Mouse (Mus musculus) heart, embryonic 11.5 days (tissue): ENCODE results near the gene Mybpc2. TPM values are rescaled to one million over a fixed set of nuclear protein-coding genes. Genes with fewer than 3 reads are reported as not detected.

ENCODE experiments used
- ATAC-seq: fragments of 200-750 bp; cut with Nextera tagmentation; replicated peaks from 2 replicates; pipeline ENCODE4 v1.8.0; 2017; ENCODE audit warnings: moderate library complexity; ENCODE audit not compliant: insufficient number of reproducible peaks, low FRiP score, low TSS enrichment
- H3K27ac ChIP-seq: fragments of 300-500 bp; sonication (generic); 2 replicates; pipeline ENCODE4 v1.5.1; 2014; ENCODE audit warnings: mild to moderate bottlenecking, low read depth, low read length
- H3K27me3 ChIP-seq: fragments of 300-500 bp; sonication (generic); 2 replicates; pipeline ENCODE4 v1.6.1; 2014; ENCODE audit warnings: mild to moderate bottlenecking, low read length, mixed read lengths; ENCODE audit not compliant: control insufficient read depth, insufficient read depth
- H3K36me3 ChIP-seq: fragments of 300-500 bp; sonication (generic); 2 replicates; pipeline ENCODE4 v1.6.1; 2014; ENCODE audit warnings: mild to moderate bottlenecking, low read length, moderate library complexity, mixed read lengths; ENCODE audit not compliant: control insufficient read depth, insufficient read depth
- H3K4me1 ChIP-seq: fragments of 300-500 bp; sonication (generic); 2 replicates; pipeline ENCODE4 v1.6.1; 2014; ENCODE audit warnings: low read length; ENCODE audit not compliant: control insufficient read depth, insufficient read depth
- H3K4me2 ChIP-seq: fragments of 300-500 bp; sonication (generic); 2 replicates; pipeline ENCODE4 v1.6.1; 2014; ENCODE audit warnings: mild to moderate bottlenecking, moderate library complexity
- H3K4me3 ChIP-seq: fragments of 300-500 bp; sonication (generic); 2 replicates; pipeline ENCODE4 v1.5.1; 2014; ENCODE audit warnings: low read depth, low read length
- H3K9ac ChIP-seq: fragments of 300-500 bp; sonication (generic); 2 replicates; pipeline ENCODE4 v1.6.1; 2014; ENCODE audit warnings: mild to moderate bottlenecking, low read depth, low read length, moderate library complexity
- H3K9me3 ChIP-seq: fragments of 300-500 bp; sonication (generic); replicated peaks from 2 replicates; pipeline ENCODE4 v1.6.1; 2016; ENCODE audit warnings: low read length; ENCODE audit not compliant: control insufficient read depth
- WGBS: fragments of 180-500 bp; shearing (Covaris S2); extraction: QIAGEN DNeasy Blood & Tissue Kit; methylation state at CpG from one replicate; pipeline ENCODE4 v1.1.7; 2014; ENCODE audit not compliant: insufficient replicate concordance; 5-methylcytosine and 5-hydroxymethylcytosine counted together
- polyA plus RNA-seq: library from polyadenylated mRNA; unstranded; fragments of >200 nt; fragmentation: Nextera tagmentation; extraction: Ambion mirVana; gene quantifications from 2 replicates; pipeline ENCODE4 v1.2.1, GENCODE M21; 2014

Mybpc2 gene
- polyA plus RNA-seq, 1 experiment from 2014 or later = 0.47 TPM

- Histone ChIP-seq H3K4me2 (no peak within 1 kb of the TSS), H3K36me3 (peaks cover 19% of the 10 kb centered on the region), H3K4me3 (no peak within 1 kb of the TSS), H3K27me3 (peaks cover 15% of the 10 kb centered on the region), H3K9me3 (no peaks in the 10 kb centered on the region), H3K4me1 (peaks cover 5% of the 10 kb centered on the region), H3K27ac (no peak within 1 kb of the TSS), H3K9ac (no peak within 1 kb of the TSS)
- no peak for ATAC-seq
- WGBS = 81% methylated on average over 4 of the region's 4 CpGs
Measured at GRCm38 (mm10) chr7:44531946-44532732, 7.7 kb upstream of the Mybpc2 start, which contains the start of gene Spib. Gene Spib (minus strand): TSS chr7:44532071.

- Histone ChIP-seq H3K9ac (no peak overlapping the region), H3K4me2 (no peak overlapping the region), H3K4me3 (no peak overlapping the region), H3K9me3 (no peaks in the 10 kb centered on the region), H3K36me3 (peaks cover 18% of the 10 kb centered on the region), H3K27me3 (peaks cover 24% of the 10 kb centered on the region), H3K27ac (no peak overlapping the region), H3K4me1 (peaks cover 5% of the 10 kb centered on the region)
- WGBS = 40% methylated on average over 5 of the region's 5 CpGs
- no peak for ATAC-seq
Measured at GRCm38 (mm10) chr7:44531207-44531606, 6.8 kb upstream of the Mybpc2 start.

- peaks cover 5% of the 10 kb centered on the region for H3K4me1 ChIP-seq
- H3K9ac ChIP-seq = no peak overlapping the region
- H3K4me2 ChIP-seq = no peak overlapping the region
- peaks cover 30% of the 10 kb centered on the region for H3K27me3 ChIP-seq
- peaks cover 18% of the 10 kb centered on the region for H3K36me3 ChIP-seq
- no peak overlapping the region for H3K27ac ChIP-seq
- no peaks in the 10 kb centered on the region for H3K9me3 ChIP-seq
- no peak overlapping the region for H3K4me3 ChIP-seq
- no peak for ATAC-seq
- 77% methylated on average over 3 of the region's 3 CpGs for WGBS
Measured at GRCm38 (mm10) chr7:44530507-44530906, 6.1 kb upstream of the Mybpc2 start.

GRCm38 (mm10) chr7:44529518-44529917 lies 5.1 kb upstream of the Mybpc2 start:
- no peak overlapping the region for H3K9ac ChIP-seq
- no peak overlapping the region for H3K4me2 ChIP-seq
- peaks cover 5% of the 10 kb centered on the region for H3K4me1 ChIP-seq
- H3K27me3 ChIP-seq = peaks cover 39% of the 10 kb centered on the region
- 72% methylated on average over 5 of the region's 5 CpGs for WGBS
- no peak overlapping the region for H3K27ac ChIP-seq
- H3K4me3 ChIP-seq = no peak overlapping the region
- H3K9me3 ChIP-seq = no peaks in the 10 kb centered on the region
- peaks cover 13% of the 10 kb centered on the region for H3K36me3 ChIP-seq
- ATAC-seq = no peak

GRCm38 (mm10) chr7:44527483-44528398 lies 3.3 kb upstream of the Mybpc2 start:
- Histone ChIP-seq H3K4me2 (peak overlapping the region; percentile 90), H3K4me1 (peaks cover 5% of the 10 kb centered on the region), H3K27ac (no peak overlapping the region), H3K9ac (peak overlapping the region; percentile 62), H3K36me3 (peaks cover under 1% of the 10 kb centered on the region; the same call in 1 of the 2 replicates), H3K9me3 (no peaks in the 10 kb centered on the region), H3K27me3 (peaks cover 53% of the 10 kb centered on the region), H3K4me3 (peak overlapping the region; percentile 47)
- no peak for ATAC-seq
- WGBS = 8% methylated on average over 40 of the region's 40 CpGs

- 83% methylated on average over 14 of the region's 14 CpGs for WGBS
- no peaks in the 10 kb centered on the region for H3K36me3 ChIP-seq
- no peak overlapping the region for H3K4me3 ChIP-seq
- no peak overlapping the region for H3K9ac ChIP-seq
- H3K27me3 ChIP-seq = peaks cover 65% of the 10 kb centered on the region
- no peak overlapping the region for H3K4me2 ChIP-seq
- no peak for ATAC-seq
- H3K27ac ChIP-seq = no peak overlapping the region
- H3K4me1 ChIP-seq = peaks cover 5% of the 10 kb centered on the region
- no peaks in the 10 kb centered on the region for H3K9me3 ChIP-seq
Measured at GRCm38 (mm10) chr7:44526414-44527154, 2.1 kb upstream of the Mybpc2 start.

GRCm38 (mm10) chr7:44525126-44525832 lies 823 bp upstream of the Mybpc2 start:
- Histone ChIP-seq H3K27me3 (peaks cover 75% of the 10 kb centered on the region), H3K9ac (no peak overlapping the region), H3K4me2 (peak overlapping the region; percentile 39), H3K9me3 (no peaks in the 10 kb centered on the region), H3K4me1 (peaks cover 5% of the 10 kb centered on the region), H3K4me3 (0 out of 2 replicates have a peak overlapping the region, but pooled peaks have one; percentile 1), H3K36me3 (no peaks in the 10 kb centered on the region), H3K27ac (no peak overlapping the region)
- WGBS = 18% methylated on average over 19 of the region's 22 CpGs
- no peak for ATAC-seq

- H3K4me2 ChIP-seq = no peak overlapping the region
- H3K36me3 ChIP-seq = no peaks in the 10 kb centered on the region
- no peak for ATAC-seq
- H3K4me3 ChIP-seq = no peak overlapping the region
- peaks cover 66% of the 10 kb centered on the region for H3K27me3 ChIP-seq
- H3K9ac ChIP-seq = no peak overlapping the region
- H3K9me3 ChIP-seq = no peaks in the 10 kb centered on the region
- H3K4me1 ChIP-seq = peaks cover 5% of the 10 kb centered on the region
- H3K27ac ChIP-seq = no peak overlapping the region
- WGBS = 54% methylated on average over 2 of the region's 2 CpGs
Measured at GRCm38 (mm10) chr7:44523056-44523455, 1.4 kb downstream of the Mybpc2 start.
